Mouse (Mus musculus) MEL (cell line): Measurements from ENCODE around the gene Vsx1.

Experiments
- CHD2 ChIP-seq: IDR thresholded peaks from 2 replicates; pipeline ENCODE4 v1.6.1; 2011; ENCODE audit warnings: low read length, improper control_type of control experiment
- CTCF ChIP-seq, 3 experiments: IDR thresholded peaks in 2 of 3; conservative IDR thresholded peaks in 1 of 3; 2 replicates each; pipeline ENCODE4 v1.5.1; 2011 to 2012; ENCODE audit warnings: low read length in 3 of 3, low read depth in 2 of 3, mild to moderate bottlenecking in 2 of 3, improper control_type of control experiment in 1 of 3, inconsistent platforms in 1 of 3, mixed read lengths in 1 of 3, moderate library complexity in 1 of 3; ENCODE audit not compliant: control insufficient read depth in 1 of 3, insufficient read depth in 1 of 3, poor library complexity in 1 of 3, severe bottlenecking in 1 of 3
- EP300 ChIP-seq, 2 experiments: IDR thresholded peaks; 2 replicates each; pipeline ENCODE4 v1.6.1; 2011; ENCODE audit warnings: improper control_type of control experiment in 2 of 2, low read length in 2 of 2, low read depth in 1 of 2, mild to moderate bottlenecking in 1 of 2
- MAFK ChIP-seq: IDR thresholded peaks from 2 replicates; pipeline ENCODE4 v1.6.1; 2011; ENCODE audit warnings: low read depth, mild to moderate bottlenecking, low read length, improper control_type of control experiment, borderline replicate concordance
- POLR2A ChIP-seq, 2 experiments: IDR thresholded peaks; 2 replicates each; pipeline ENCODE4 v1.6.1; 2011 to 2012; ENCODE audit warnings: low read length in 2 of 2, mild to moderate bottlenecking in 2 of 2, control low read depth in 1 of 2, improper control_type of control experiment in 1 of 2, low read depth in 1 of 2, moderate library complexity in 1 of 2; ENCODE audit not compliant: control insufficient read depth in 1 of 2, insufficient read depth in 1 of 2, poor library complexity in 1 of 2
- POLR2AphosphoS2 ChIP-seq: IDR thresholded peaks from 2 replicates; pipeline ENCODE4 v1.6.1; 2011; ENCODE audit warnings: low read length, improper control_type of control experiment
- RCOR1 ChIP-seq: IDR thresholded peaks from 2 replicates; pipeline ENCODE4 v1.6.1; 2012; ENCODE audit warnings: low read depth, mild to moderate bottlenecking, inconsistent platforms, low read length, improper control_type of control experiment
- ZMIZ1 ChIP-seq: IDR thresholded peaks from 2 replicates; pipeline ENCODE4 v1.6.1; 2012; ENCODE audit warnings: low read depth, mild to moderate bottlenecking, inconsistent platforms, low read length, improper control_type of control experiment, moderate library complexity

DNA sequence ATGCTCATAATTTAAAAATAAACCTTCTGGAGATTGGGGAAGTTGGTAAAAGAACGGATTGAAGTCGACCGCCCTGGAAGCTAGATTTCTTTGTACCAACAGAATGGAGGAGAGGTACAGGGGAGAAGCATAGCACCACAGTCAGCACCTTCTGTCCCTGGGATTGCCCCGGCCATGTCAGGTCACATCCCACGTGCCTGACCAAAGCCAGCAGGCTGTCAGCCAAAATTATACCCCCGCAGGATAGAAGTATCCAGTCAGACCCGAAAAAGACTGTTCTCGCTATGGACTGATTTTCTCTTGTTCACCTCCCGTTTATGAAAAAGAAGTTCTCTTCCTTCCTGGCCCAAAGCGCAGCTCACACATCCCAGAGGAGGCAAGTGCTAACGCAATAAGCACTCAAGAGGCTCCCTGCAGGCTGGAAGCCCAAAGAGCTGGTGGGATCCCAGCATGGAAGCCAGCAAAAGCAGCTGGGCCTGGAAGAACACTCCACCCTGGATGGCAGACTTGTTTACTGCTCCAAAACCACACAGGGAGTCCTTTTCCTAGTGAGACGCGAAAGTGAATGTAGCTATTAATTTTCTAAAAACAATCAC is 40.8 kb downstream of the Vsx1 start:
- TF ChIP-seq CTCF (IDR thresholded peaks at IDR 0.05 in 2 of 3, conservative IDR thresholded peaks at IDR 0.05 in 1 of 3; ENCODE audit: control insufficient read depth in 1 of 3, insufficient read depth in 1 of 3, low read depth in 2 of 3, low read length in 3 of 3, poor library complexity in 1 of 3, severe bottlenecking in 1 of 3) (no peak), CHD2 (no peak), EP300 (IDR thresholded peaks at IDR 0.05; ENCODE audit: low read depth in 1 of 2, low read length in 2 of 2) (no peak), POLR2AphosphoS2 (no peak), ZMIZ1 (no peak), POLR2A (IDR thresholded peaks at IDR 0.05; ENCODE audit: control insufficient read depth in 1 of 2, insufficient read depth in 1 of 2, low read depth in 1 of 2, low read length in 2 of 2, poor library complexity in 1 of 2) (no peak), MAFK (no peak), RCOR1 (no peak)
